Mouse (Mus musculus) inflammation-experienced regulatory T-cells (primary cell): ENCODE results near the gene Klb. TPM values are rescaled to one million over a fixed set of nuclear protein-coding genes. Genes with fewer than 3 reads are reported as not detected.

Experiments
- polyA plus RNA-seq, 2 experiments: library from polyadenylated mRNA; unstranded; fragments of 100-300 nt; shearing (Covaris generic); gene quantifications; one replicate each; pipeline ENCODE4 v1.2.1; 2017

Klb gene
- polyA plus RNA-seq, result under 1 TPM; 0.10 to 0.26 TPM

DNA sequence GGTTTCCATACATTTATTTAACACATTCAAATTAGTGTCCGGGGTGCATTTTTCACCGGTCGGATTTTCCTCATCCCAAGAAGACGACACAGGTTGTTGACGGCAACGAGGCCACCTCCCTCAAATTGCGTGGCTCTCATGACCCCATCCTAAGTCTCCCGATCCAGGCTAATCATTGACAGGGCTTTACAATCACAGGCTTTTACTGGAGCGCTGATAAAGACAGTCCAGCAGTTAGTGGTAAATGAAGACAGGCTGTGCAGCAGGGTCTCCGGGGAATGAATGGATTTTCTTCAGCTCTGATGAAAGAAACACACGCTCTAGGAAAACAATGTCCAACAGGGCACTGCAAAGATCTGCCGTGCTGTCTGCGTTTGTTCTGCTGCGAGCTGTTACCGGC is at the start of gene Klb:
TSS of gene Klb (plus strand) at position 147 of the 400 bp plus-strand sequence.

GRCm38 (mm10) chr5:65335298-65336074 is 12.6 kb upstream of the Klb start, which contains the start of gene Rfc1:
TSS of gene Rfc1 (minus strand) at chr5:65335670.

DNA sequence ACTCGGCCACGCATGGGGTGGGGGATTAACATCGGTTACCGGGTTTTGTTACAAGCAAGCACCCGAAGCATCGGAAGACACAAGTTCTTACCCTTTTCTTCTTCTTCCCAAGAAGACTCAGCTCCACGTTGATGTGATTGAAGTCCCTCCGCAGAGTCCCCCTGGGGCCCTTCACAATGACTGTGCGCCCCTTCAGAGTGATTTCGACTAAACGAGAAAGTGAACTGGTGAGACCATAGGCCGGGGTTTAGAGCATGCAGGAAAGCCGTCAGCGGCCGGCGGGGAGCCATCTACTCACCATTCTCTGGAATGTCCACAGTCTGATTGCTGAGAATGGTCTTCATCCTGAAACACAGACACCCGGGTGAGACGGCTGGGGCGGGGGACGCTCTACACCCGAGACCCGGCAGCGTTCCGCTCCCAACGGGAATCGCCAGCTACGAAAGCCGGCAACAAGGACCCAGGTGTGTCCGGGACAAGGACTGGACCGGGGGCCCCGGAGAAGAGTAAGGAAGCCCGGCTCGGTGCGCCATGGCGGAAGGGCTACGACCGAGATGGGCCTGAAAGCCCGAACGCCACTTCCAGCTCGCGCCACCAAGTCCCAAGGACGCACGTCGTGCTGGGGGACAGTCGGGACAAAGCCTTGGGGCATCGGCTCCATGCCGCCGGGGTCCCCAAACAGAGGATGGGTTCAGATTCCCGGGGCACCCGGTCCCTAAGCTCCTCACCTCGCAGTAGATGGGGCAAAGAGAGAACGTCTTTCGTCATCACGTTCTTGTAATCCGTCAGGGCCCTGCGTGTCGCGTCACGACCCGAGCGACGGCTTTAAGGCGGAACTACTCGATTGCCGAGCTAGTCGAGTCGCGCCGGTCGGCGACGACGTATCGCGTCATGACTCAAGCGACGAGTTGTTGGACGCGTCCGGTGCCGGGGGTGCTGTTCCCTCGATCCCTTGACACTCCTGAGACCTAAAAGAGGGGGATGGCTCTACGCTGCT is 42.8 kb downstream of the Klb start, which contains the start of the genes Rpl9 and Lias:
TSS of gene Rpl9 (minus strand) at position 797 of the 997 bp plus-strand sequence.
TSS of gene Lias (plus strand) at position 850 of the 997 bp plus-strand sequence.

Other genes starting within 250 kb of the Klb start
- 10 to 100 TPM; 14.3 to 37.4 TPM for gene Klhl5, start 240.8 kb upstream of the Klb start, polyA plus RNA-seq
- 1 to 10 TPM; 3.2 to 4.4 TPM for gene Wdr19, start 148.6 kb upstream of the Klb start, polyA plus RNA-seq
- 10 to 100 TPM; 46.2 to 47.2 TPM for gene Rfc1, start 12.6 kb upstream of the Klb start, polyA plus RNA-seq
- 1,000 to 10,000 TPM in 1 of 2 experiments, 100 to 1,000 TPM in 1; 902 to 1,025 TPM for gene Rpl9, start 43.1 kb downstream of the Klb start, polyA plus RNA-seq
- gene Lias, start 43.2 kb downstream of the Klb start, polyA plus RNA-seq, result 10 to 100 TPM; 41.6 to 42.0 TPM
- gene Ugdh, start 87.6 kb downstream of the Klb start, polyA plus RNA-seq, result 10 to 100 TPM; 32.1 to 37.1 TPM
- not detected for gene Gm43552, start 144.5 kb downstream of the Klb start, polyA plus RNA-seq
- 100 to 1,000 TPM; 168 to 176 TPM for gene Smim14, start 188.9 kb downstream of the Klb start, polyA plus RNA-seq
- gene Ube2k, start 188.9 kb downstream of the Klb start, polyA plus RNA-seq, result 100 to 1,000 TPM in 1 of 2 experiments, 10 to 100 TPM in 1; 99.2 to 101 TPM